Mouse (Mus musculus): ENCODE data around the gene Ubald2. TPM values are rescaled to one million over a fixed set of nuclear protein-coding genes. Genes with fewer than 3 reads are reported as not detected.

The Ubald2 gene
- polyA plus RNA-seq, 1 experiment from 2014 or later = 64.0 TPM

DNA sequence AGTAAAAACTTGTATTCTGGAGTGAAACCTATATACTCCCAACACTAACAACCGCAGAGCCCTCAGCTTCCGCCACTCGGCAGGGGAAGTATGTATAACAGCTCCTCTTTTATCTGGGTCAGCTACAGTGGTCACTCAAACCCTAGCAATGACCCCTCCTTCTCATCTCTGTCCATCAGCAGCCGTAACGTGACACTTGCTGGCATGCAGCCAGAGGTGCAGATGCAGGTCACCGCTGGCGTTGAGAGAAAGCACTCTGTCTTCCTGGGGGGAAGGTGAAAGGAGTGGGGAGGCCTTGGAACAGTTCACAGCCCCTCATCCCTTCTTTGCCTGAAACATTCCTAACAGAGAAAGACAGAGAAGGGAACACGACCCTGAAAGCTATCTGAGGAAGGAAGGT lies 45.9 kb downstream of the Ubald2 start:
- no peak overlapping the region for H3K9ac ChIP-seq (replicated peaks; ENCODE audit: low read depth, low read length)

DNA sequence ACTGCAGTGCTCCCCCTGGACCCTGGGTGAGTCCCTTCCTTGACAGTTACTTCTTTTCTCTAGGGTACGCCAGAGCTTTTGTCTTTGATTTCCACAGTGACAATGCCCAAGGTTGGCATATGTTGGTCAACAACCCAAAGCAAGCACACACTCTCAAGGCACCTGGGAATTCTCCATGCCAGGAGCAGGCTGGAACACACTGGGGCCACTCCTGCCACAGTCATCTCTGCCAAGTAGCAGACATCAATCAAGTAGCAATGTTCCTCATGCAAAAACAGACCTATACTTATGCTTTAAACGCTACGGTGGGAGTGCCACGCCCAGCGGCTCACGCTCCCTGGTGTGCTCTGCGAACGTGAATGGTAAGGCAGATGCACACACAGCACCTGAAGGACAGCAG lies 47.1 kb downstream of the Ubald2 start:
- Histone ChIP-seq H3K36me3 (ENCODE audit: control insufficient read depth, insufficient read depth, low read length) (peaks cover 74% of the 10 kb centered on the region), H3K9me3 (ENCODE audit: control insufficient read depth, low read length) (no peaks in the 10 kb centered on the region), H3K27ac (ENCODE audit: low read depth, low read length) (no peak overlapping the region), H3K9ac (replicated peaks; ENCODE audit: low read depth, low read length) (no peak overlapping the region), H3K4me3 (ENCODE audit: low read depth, low read length) (no peak overlapping the region), H3K4me1 (ENCODE audit: control insufficient read depth, insufficient read depth, low read length) (no peaks in the 10 kb centered on the region), H3K27me3 (ENCODE audit: control insufficient read depth, insufficient read depth, low read length) (no peaks in the 10 kb centered on the region), H3K4me2 (ENCODE audit: low read depth, low read length) (no peak overlapping the region)
- no peak for ATAC-seq (ENCODE audit: low read depth)
- WGBS = 97% methylated on average over 8 of the region's 8 CpGs

More for the DNA sequence above, 45.9 kb downstream of the Ubald2 start:
- no peak overlapping the region for H3K4me3 ChIP-seq (ENCODE audit: low read depth, low read length)
- no peak overlapping the region for H3K4me2 ChIP-seq (ENCODE audit: low read depth, low read length)
- no peaks in the 10 kb centered on the region for H3K9me3 ChIP-seq (ENCODE audit: control insufficient read depth, low read length)
- H3K27ac ChIP-seq (ENCODE audit: low read depth, low read length) = no peak overlapping the region
- WGBS = 70% methylated on average over 8 of the region's 8 CpGs
- no peaks in the 10 kb centered on the region for H3K27me3 ChIP-seq (ENCODE audit: control insufficient read depth, insufficient read depth, low read length)
- H3K36me3 ChIP-seq (ENCODE audit: control insufficient read depth, insufficient read depth, low read length) = peaks cover 76% of the 10 kb centered on the region
- no peak for ATAC-seq (ENCODE audit: low read depth)
- no peaks in the 10 kb centered on the region for H3K4me1 ChIP-seq (ENCODE audit: control insufficient read depth, insufficient read depth, low read length)

DNA sequence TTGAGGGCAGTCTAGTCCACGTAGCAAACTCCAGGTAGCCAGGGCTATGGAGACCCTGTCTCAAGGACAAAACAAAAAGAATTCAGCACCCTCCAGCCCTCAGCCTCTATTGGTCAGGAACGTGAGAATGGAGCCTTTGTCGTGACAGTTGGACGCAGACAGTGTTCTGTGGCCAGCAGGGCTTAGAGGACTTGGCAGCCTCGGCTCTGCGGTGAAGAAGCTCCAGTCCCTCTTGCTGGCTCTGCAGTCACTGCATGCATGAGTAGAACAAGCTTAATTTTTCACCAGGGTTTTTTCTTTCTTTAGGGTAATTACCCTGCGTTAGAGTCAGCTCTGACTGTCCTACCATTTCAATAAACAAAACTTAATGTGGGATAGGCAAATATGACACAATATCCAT lies 47.9 kb downstream of the Ubald2 start:
- Histone ChIP-seq H3K27me3 (ENCODE audit: control insufficient read depth, insufficient read depth, low read length) (no peaks in the 10 kb centered on the region), H3K27ac (ENCODE audit: low read depth, low read length) (no peak overlapping the region), H3K4me2 (ENCODE audit: low read depth, low read length) (no peak overlapping the region), H3K9me3 (ENCODE audit: control insufficient read depth, low read length) (no peaks in the 10 kb centered on the region), H3K9ac (replicated peaks; ENCODE audit: low read depth, low read length) (no peak overlapping the region), H3K4me3 (ENCODE audit: low read depth, low read length) (no peak overlapping the region), H3K36me3 (ENCODE audit: control insufficient read depth, insufficient read depth, low read length) (peaks cover 71% of the 10 kb centered on the region), H3K4me1 (ENCODE audit: control insufficient read depth, insufficient read depth, low read length) (no peaks in the 10 kb centered on the region)
- ATAC-seq (ENCODE audit: low read depth) = no peak
- 86% methylated on average over 7 of the region's 7 CpGs for WGBS

DNA sequence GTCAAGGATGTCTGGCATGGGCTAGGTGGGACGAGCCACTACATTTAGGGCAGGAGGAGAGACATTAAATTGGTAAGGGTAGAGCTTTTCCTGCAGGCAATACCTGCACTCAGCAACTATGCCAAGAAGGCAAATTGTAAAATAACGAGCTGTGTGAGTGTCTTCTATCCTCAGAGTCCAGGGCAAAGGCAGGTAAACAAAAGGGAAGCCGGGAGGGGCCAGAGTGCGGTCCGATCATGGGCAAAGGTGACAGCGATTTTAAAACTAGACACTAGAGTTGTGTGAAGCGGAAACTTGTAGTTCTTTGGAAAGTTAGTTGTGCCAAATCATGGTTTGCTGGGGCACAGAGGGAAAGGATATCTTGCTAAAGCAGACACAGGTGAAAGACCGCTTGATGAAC lies 50.4 kb downstream of the Ubald2 start:
- Histone ChIP-seq H3K4me3 (ENCODE audit: low read depth, low read length) (no peak overlapping the region), H3K27me3 (ENCODE audit: control insufficient read depth, insufficient read depth, low read length) (no peaks in the 10 kb centered on the region), H3K4me2 (ENCODE audit: low read depth, low read length) (no peak overlapping the region), H3K4me1 (ENCODE audit: control insufficient read depth, insufficient read depth, low read length) (peaks cover 5% of the 10 kb centered on the region; the same call in 1 of the 2 replicates), H3K9ac (replicated peaks; ENCODE audit: low read depth, low read length) (no peak overlapping the region), H3K27ac (ENCODE audit: low read depth, low read length) (no peak overlapping the region), H3K36me3 (ENCODE audit: control insufficient read depth, insufficient read depth, low read length) (peaks cover 46% of the 10 kb centered on the region), H3K9me3 (ENCODE audit: control insufficient read depth, low read length) (no peaks in the 10 kb centered on the region)
- WGBS = 94% methylated on average over 8 of the region's 8 CpGs
- ATAC-seq (ENCODE audit: low read depth) = no peak

DNA sequence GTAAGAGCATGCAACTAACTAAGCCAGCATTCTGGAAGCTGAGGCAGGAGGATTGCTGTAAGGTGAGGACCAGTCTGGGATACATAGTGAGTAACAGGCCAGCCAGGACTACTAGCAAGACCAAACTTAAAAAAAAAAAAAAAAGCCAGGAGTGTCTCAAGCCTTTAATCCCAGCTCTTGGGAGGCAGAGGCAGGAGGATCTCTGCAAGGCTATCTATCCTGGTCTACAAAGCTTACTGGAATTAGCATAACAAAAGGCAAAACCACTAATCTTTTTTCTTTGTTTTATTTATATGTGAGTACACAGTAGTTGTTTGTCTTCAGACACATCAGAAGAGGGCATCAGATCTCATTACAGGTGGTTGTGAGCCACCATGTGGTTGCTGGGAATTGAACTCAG lies 54.3 kb downstream of the Ubald2 start:
- Histone ChIP-seq H3K36me3 (ENCODE audit: control insufficient read depth, insufficient read depth, low read length) (peaks cover 23% of the 10 kb centered on the region), H3K27ac (ENCODE audit: low read depth, low read length) (no peak overlapping the region), H3K9me3 (ENCODE audit: control insufficient read depth, low read length) (no peaks in the 10 kb centered on the region), H3K4me2 (ENCODE audit: low read depth, low read length) (no peak overlapping the region), H3K4me1 (ENCODE audit: control insufficient read depth, insufficient read depth, low read length) (peaks cover 7% of the 10 kb centered on the region; the same call in 1 of the 2 replicates), H3K27me3 (ENCODE audit: control insufficient read depth, insufficient read depth, low read length) (no peaks in the 10 kb centered on the region; the same call in 1 of the 2 replicates), H3K4me3 (ENCODE audit: low read depth, low read length) (no peak overlapping the region), H3K9ac (replicated peaks; ENCODE audit: low read depth, low read length) (no peak overlapping the region)
- ATAC-seq (ENCODE audit: low read depth) = no peak

Other genes starting within 250 kb of the Ubald2 start
- 82.0 and 96.1 TPM in 2 replicates for gene Ten1, start 235.2 kb upstream of the Ubald2 start, polyA plus RNA-seq (2014; fragmentation: Nextera tagmentation; extraction: Ambion mirVana)
- gene Acox1, start 235.0 kb upstream of the Ubald2 start, polyA plus RNA-seq (2014; fragmentation: Nextera tagmentation; extraction: Ambion mirVana) = 65.6 and 78.5 TPM in 2 replicates
- 0.53 and 0.62 TPM in 2 replicates for gene Evpl, start 196.0 kb upstream of the Ubald2 start, polyA plus RNA-seq (2014; fragmentation: Nextera tagmentation; extraction: Ambion mirVana)
- 52.0 and 57.2 TPM in 2 replicates for gene Srp68, start 159.9 kb upstream of the Ubald2 start, polyA plus RNA-seq (2014; fragmentation: Nextera tagmentation; extraction: Ambion mirVana)
- 0.22 and 0.46 TPM in 2 replicates for gene Galr2, start 153.2 kb upstream of the Ubald2 start, polyA plus RNA-seq (2014; fragmentation: Nextera tagmentation; extraction: Ambion mirVana)
- 112 and 129 TPM in 2 replicates for gene Exoc7, start 126.9 kb upstream of the Ubald2 start, polyA plus RNA-seq (2014; fragmentation: Nextera tagmentation; extraction: Ambion mirVana)
- gene Foxj1, start 98.7 kb upstream of the Ubald2 start, polyA plus RNA-seq (2014; fragmentation: Nextera tagmentation; extraction: Ambion mirVana) = 5.0 and 7.3 TPM in 2 replicates
- 63.5 and 87.7 TPM in 2 replicates for gene Rnf157, start 21.1 kb upstream of the Ubald2 start, polyA plus RNA-seq (2014; fragmentation: Nextera tagmentation; extraction: Ambion mirVana)
- not detected in 2 replicates for gene Qrich2, start 32.1 kb downstream of the Ubald2 start, polyA plus RNA-seq (2014; fragmentation: Nextera tagmentation; extraction: Ambion mirVana)
- gene Prpsap1, start 60.1 kb downstream of the Ubald2 start, polyA plus RNA-seq (2014; fragmentation: Nextera tagmentation; extraction: Ambion mirVana) = 171 and 179 TPM in 2 replicates
- gene Sphk1, start 96.8 kb downstream of the Ubald2 start, polyA plus RNA-seq (2014; fragmentation: Nextera tagmentation; extraction: Ambion mirVana) = 0.54 and 3.6 TPM in 2 replicates
- 26.2 and 30.2 TPM in 2 replicates for gene Ube2o, start 147.4 kb downstream of the Ubald2 start, polyA plus RNA-seq (2014; fragmentation: Nextera tagmentation; extraction: Ambion mirVana)
- 0.26 and 0.40 TPM in 2 replicates for gene Aanat, start 152.3 kb downstream of the Ubald2 start, polyA plus RNA-seq (2014; fragmentation: Nextera tagmentation; extraction: Ambion mirVana)
- gene Rhbdf2, start 192.9 kb downstream of the Ubald2 start, polyA plus RNA-seq (2014; fragmentation: Nextera tagmentation; extraction: Ambion mirVana) = 0.52 and 1.1 TPM in 2 replicates
- 2.7 and 3.1 TPM in 2 replicates for gene Prcd, start 219.4 kb downstream of the Ubald2 start, polyA plus RNA-seq (2014; fragmentation: Nextera tagmentation; extraction: Ambion mirVana)
- gene Cygb, start 220.2 kb downstream of the Ubald2 start, polyA plus RNA-seq (2014; fragmentation: Nextera tagmentation; extraction: Ambion mirVana) = 23.7 and 29.1 TPM in 2 replicates